In genomic region chr15:89454857-89455256, GRCm38 (mm10) we compare ENCODE assay signal across 11 mouse cellular contexts. TPM values are rescaled to one million over a fixed set of nuclear protein-coding genes. Genes with fewer than 3 reads are reported as not detected.
DNase-seq lines count a peak whose midpoint lies in the region; ATAC-seq lines count a peak whose summit lies in the region.
"Had no signal": no experiment of that assay in that cellular context is flagged by ENCODE, and none has a peak within 500 bp of the region (broad histone marks: within the 10 kb centered on the region; RNA-seq: fewer than 3 reads in every experiment).

No protein-coding gene starts in this region.

- peaks cover 87% of the 10 kb centered on the region for H3K27me3 ChIP-seq in heart, embryonic 12.5 days (replicated peaks)
- H3K27me3 ChIP-seq in forebrain, embryonic 10.5 days (ENCODE audit: poor library complexity, severe bottlenecking), result peaks cover 56% of the 10 kb centered on the region
- H3K27me3 ChIP-seq in intestine, embryonic 15.5 days (replicated peaks), result peaks cover 19% of the 10 kb centered on the region
- H3K27me3 ChIP-seq in neural tube, embryonic 14.5 days (ENCODE audit: control insufficient read depth, insufficient read depth, low read length), result peaks cover 4% of the 10 kb centered on the region; the same call in 1 of the 2 replicates

- no peak for DNase-seq in heart, adult 9 months (ENCODE audit: low spot score in 2 of 2)
- no peak for DNase-seq in forebrain, embryonic 10.5 days (ENCODE audit: extremely low spot score, low spot score)
- no peak for DNase-seq in thymus, postnatal 14 days
- DNase-seq in retina, embryonic 14.5 days (ENCODE audit: low spot score), result no peak
- DNase-seq in retina, postnatal 1 day, result no peak
- DNase-seq: kidney, postnatal 4 days; liver; lung, postnatal 36 days had no signal

- 0 out of 2 replicates have a peak overlapping the region, but pooled peaks have one; percentile 91 for H3K4me2 ChIP-seq in heart, embryonic 12.5 days
- H3K4me2 ChIP-seq in intestine, embryonic 15.5 days (replicated peaks), result peak overlapping the region; percentile 78
- peak overlapping the region; percentile 77 for H3K4me2 ChIP-seq in neural tube, embryonic 14.5 days (ENCODE audit: low read depth, low read length)

- H3K4me3 ChIP-seq in heart, embryonic 12.5 days, result no peak overlapping the region
- peak overlapping the region; percentile 84 for H3K4me3 ChIP-seq in forebrain, embryonic 10.5 days
- H3K4me3 ChIP-seq in intestine, embryonic 15.5 days (replicated peaks), result no peak overlapping the region
- H3K4me3 ChIP-seq in neural tube, embryonic 14.5 days (ENCODE audit: low read depth, low read length), result peak overlapping the region; percentile 71

- no peaks in the 10 kb centered on the region for H3K36me3 ChIP-seq in heart, embryonic 12.5 days
- H3K36me3 ChIP-seq in forebrain, embryonic 10.5 days (replicated peaks), result peaks cover 37% of the 10 kb centered on the region
- H3K36me3 ChIP-seq in intestine, embryonic 15.5 days, result no peaks in the 10 kb centered on the region
- H3K36me3 ChIP-seq in neural tube, embryonic 14.5 days (ENCODE audit: control insufficient read depth, insufficient read depth, low read length), result peaks cover 31% of the 10 kb centered on the region

- no peak overlapping the region for H3K9ac ChIP-seq in heart, embryonic 12.5 days
- no peak overlapping the region for H3K9ac ChIP-seq in intestine, embryonic 15.5 days
- H3K9ac ChIP-seq in neural tube, embryonic 14.5 days (replicated peaks; ENCODE audit: low read depth, low read length), result peak overlapping the region; percentile 86

- 20% methylated on average over 4 of the region's 6 CpGs for WGBS in heart, embryonic 12.5 days
- 15% methylated on average over 4 of the region's 6 CpGs for WGBS in forebrain, embryonic 10.5 days
- 32% methylated on average over 5 of the region's 6 CpGs for WGBS in intestine, embryonic 15.5 days
- WGBS in neural tube, embryonic 14.5 days, result 16% methylated on average over 5 of the region's 6 CpGs

- peaks cover 12% of the 10 kb centered on the region; the same call in 1 of the 2 replicates for H3K4me1 ChIP-seq in heart, embryonic 12.5 days (replicated peaks)
- peaks cover 27% of the 10 kb centered on the region for H3K4me1 ChIP-seq in forebrain, embryonic 10.5 days
- H3K4me1 ChIP-seq in intestine, embryonic 15.5 days (replicated peaks), result peaks cover 8% of the 10 kb centered on the region
- peaks cover 16% of the 10 kb centered on the region for H3K4me1 ChIP-seq in neural tube, embryonic 14.5 days (ENCODE audit: control insufficient read depth, insufficient read depth, low read length)

- no peak for ATAC-seq in heart, embryonic 12.5 days (ENCODE audit: insufficient number of reproducible peaks, low FRiP score)
- no peak for ATAC-seq in intestine, embryonic 15.5 days
- peak; percentile 39; the same call in 1 of the 2 replicates for ATAC-seq in neural tube, embryonic 14.5 days (ENCODE audit: low read depth)

- H3K9me3 ChIP-seq in heart, embryonic 12.5 days (replicated peaks), result no peaks in the 10 kb centered on the region
- H3K9me3 ChIP-seq in forebrain, embryonic 10.5 days, result no peaks in the 10 kb centered on the region
- no peaks in the 10 kb centered on the region for H3K9me3 ChIP-seq in intestine, embryonic 15.5 days
- no peaks in the 10 kb centered on the region for H3K9me3 ChIP-seq in neural tube, embryonic 14.5 days (ENCODE audit: control insufficient read depth, low read length)

- H3K27ac ChIP-seq in heart, embryonic 12.5 days (ENCODE audit: poor library complexity, severe bottlenecking), result no peak overlapping the region
- peak overlapping the region; percentile 89 for H3K27ac ChIP-seq in forebrain, embryonic 10.5 days
- H3K27ac ChIP-seq in intestine, embryonic 15.5 days, result no peak overlapping the region
- 0 out of 2 replicates have a peak overlapping the region, but pooled peaks have one; percentile 4 for H3K27ac ChIP-seq in neural tube, embryonic 14.5 days (ENCODE audit: low read depth, low read length)

RNA-seq across cellular contexts. Expression of gene Mapk8ip2, which starts 1.1 kb away (rescaled TPM):
- 0.36 and 0.49 TPM in 2 replicates for polyA plus RNA-seq in heart, embryonic 12.5 days (2016; fragmentation: Nextera tagmentation; extraction: Ambion mirVana)
- polyA plus RNA-seq in forebrain, embryonic 10.5 days (2016; fragmentation: Nextera tagmentation; extraction: Ambion mirVana), result 21.2 and 22.4 TPM in 2 replicates
- 4.1 and 4.5 TPM in 2 replicates for polyA plus RNA-seq in intestine, embryonic 15.5 days (2015; fragmentation: Nextera tagmentation; extraction: Ambion mirVana)
- 64.5 and 73.1 TPM in 2 replicates for polyA plus RNA-seq in neural tube, embryonic 14.5 days (2014; fragmentation: Nextera tagmentation; extraction: Ambion mirVana)

RNA-seq across cellular contexts. Expression of gene Arsa, which starts 22.4 kb away (rescaled TPM):
- 14.9 and 15.0 TPM in 2 replicates for polyA plus RNA-seq in heart, embryonic 12.5 days (2016; fragmentation: Nextera tagmentation; extraction: Ambion mirVana)
- 10.7 and 11.4 TPM in 2 replicates for polyA plus RNA-seq in forebrain, embryonic 10.5 days (2016; fragmentation: Nextera tagmentation; extraction: Ambion mirVana)
- polyA plus RNA-seq in intestine, embryonic 15.5 days (2015; fragmentation: Nextera tagmentation; extraction: Ambion mirVana), result 22.5 and 26.0 TPM in 2 replicates
- polyA plus RNA-seq in neural tube, embryonic 14.5 days (2014; fragmentation: Nextera tagmentation; extraction: Ambion mirVana), result 17.3 and 18.9 TPM in 2 replicates

RNA-seq across cellular contexts. Expression of gene Chkb, which starts 25.1 kb away (rescaled TPM):
- 59.6 and 67.0 TPM in 2 replicates for polyA plus RNA-seq in heart, embryonic 12.5 days (2016; fragmentation: Nextera tagmentation; extraction: Ambion mirVana)
- polyA plus RNA-seq in forebrain, embryonic 10.5 days (2016; fragmentation: Nextera tagmentation; extraction: Ambion mirVana), result 44.0 and 45.1 TPM in 2 replicates
- 52.6 and 61.8 TPM in 2 replicates for polyA plus RNA-seq in intestine, embryonic 15.5 days (2015; fragmentation: Nextera tagmentation; extraction: Ambion mirVana)
- polyA plus RNA-seq in neural tube, embryonic 14.5 days (2014; fragmentation: Nextera tagmentation; extraction: Ambion mirVana), result 76.5 and 80.9 TPM in 2 replicates

RNA-seq across cellular contexts. Expression of gene Gm44502, which starts 25.4 kb away (rescaled TPM):
- polyA plus RNA-seq in heart, embryonic 12.5 days (2016; fragmentation: Nextera tagmentation; extraction: Ambion mirVana), result 0.59 and 0.68 TPM in 2 replicates
- not detected in 2 replicates for polyA plus RNA-seq in forebrain, embryonic 10.5 days (2016; fragmentation: Nextera tagmentation; extraction: Ambion mirVana)
- not detected in 2 replicates for polyA plus RNA-seq in intestine, embryonic 15.5 days (2015; fragmentation: Nextera tagmentation; extraction: Ambion mirVana)
- polyA plus RNA-seq in neural tube, embryonic 14.5 days (2014; fragmentation: Nextera tagmentation; extraction: Ambion mirVana), result 0.20 TPM in 1 of 2 replicates, not detected in the other

RNA-seq across cellular contexts. Expression of gene C730034F03Rik, which starts 25.5 kb away (rescaled TPM):
- 2.9 and 3.4 TPM in 2 replicates for polyA plus RNA-seq in heart, embryonic 12.5 days (2016; fragmentation: Nextera tagmentation; extraction: Ambion mirVana)
- polyA plus RNA-seq in forebrain, embryonic 10.5 days (2016; fragmentation: Nextera tagmentation; extraction: Ambion mirVana), result 3.9 and 4.3 TPM in 2 replicates
- 2.5 and 2.8 TPM in 2 replicates for polyA plus RNA-seq in intestine, embryonic 15.5 days (2015; fragmentation: Nextera tagmentation; extraction: Ambion mirVana)
- polyA plus RNA-seq in neural tube, embryonic 14.5 days (2014; fragmentation: Nextera tagmentation; extraction: Ambion mirVana), result 5.8 and 6.4 TPM in 2 replicates

Comparison
In these comparisons a context has a peak if more than half of its experiments do, and no peak if none do; other contexts are left out.
1. H3K27ac ChIP-seq: peak in forebrain, embryonic 10.5 days (single experiment) and neural tube, embryonic 14.5 days (single experiment); none in heart, embryonic 12.5 days (single experiment) and intestine, embryonic 15.5 days (single experiment).
2. H3K4me3 ChIP-seq: peak in forebrain, embryonic 10.5 days (single experiment) and neural tube, embryonic 14.5 days (single experiment); none in heart, embryonic 12.5 days (single experiment) and intestine, embryonic 15.5 days (single experiment).
3. Peak in every context shown above with its lines, with median percentiles within 50 percentile points of each other: H3K4me2 ChIP-seq.